Mouse (Mus musculus) embryo, embryonic 11 days (tissue): ENCODE measurements around the gene Plau.
A peak's percentile ranks its signal among the peaks of the same experiment; 100 is the strongest.

Experiments used
- DNase-seq: peaks from one replicate; pipeline ENCODE4 v3.0.0-alpha.2; 2015

Gene Plau

GRCm38 (mm10) chr14:20836171-20836904 is at the start of gene Plau:
Plau (plus strand) TSS chr14:20836660.
- peak; percentile 89 for DNase-seq

GRCm38 (mm10) chr14:20788151-20788550 is 48.3 kb upstream of the Plau start:
- DNase-seq = no peak

GRCm38 (mm10) chr14:20789593-20789992 is 46.9 kb upstream of the Plau start:
- DNase-seq = no peak

- no peak for DNase-seq
Observed at GRCm38 (mm10) chr14:20790445-20790844, 46.0 kb upstream of the Plau start.

- no peak for DNase-seq
Observed at GRCm38 (mm10) chr14:20790996-20791395, 45.5 kb upstream of the Plau start.

- no peak for DNase-seq
Observed at GRCm38 (mm10) chr14:20791511-20792242, 44.8 kb upstream of the Plau start.

GRCm38 (mm10) chr14:20792243-20792921 is 44.1 kb upstream of the Plau start:
- no peak for DNase-seq

GRCm38 (mm10) chr14:20792922-20793757 is 43.3 kb upstream of the Plau start:
- peak; percentile 83 for DNase-seq

GRCm38 (mm10) chr14:20793758-20794531 is 42.5 kb upstream of the Plau start, which contains the start of gene Camk2g:
Camk2g (minus strand) TSS chr14:20794088.
- DNase-seq = peak; percentile 92

- no peak for DNase-seq
Observed at GRCm38 (mm10) chr14:20794589-20794988, 41.9 kb upstream of the Plau start.

- DNase-seq = no peak
Observed at GRCm38 (mm10) chr14:20795423-20796152, 40.9 kb upstream of the Plau start.

GRCm38 (mm10) chr14:20796170-20796569 is 40.3 kb upstream of the Plau start:
- no peak for DNase-seq

GRCm38 (mm10) chr14:20796643-20797042 is 39.8 kb upstream of the Plau start:
- DNase-seq = peak; percentile 31

GRCm38 (mm10) chr14:20798300-20798699 is 38.2 kb upstream of the Plau start:
- DNase-seq = no peak

GRCm38 (mm10) chr14:20798761-20799160 is 37.7 kb upstream of the Plau start:
- DNase-seq = peak; percentile 87

- DNase-seq = no peak
Observed at GRCm38 (mm10) chr14:20802926-20803605, 33.4 kb upstream of the Plau start.

- DNase-seq = peak; percentile 85
Observed at GRCm38 (mm10) chr14:20803606-20803938, 32.9 kb upstream of the Plau start.

GRCm38 (mm10) chr14:20804481-20804880 is 32.0 kb upstream of the Plau start:
- DNase-seq = no peak

GRCm38 (mm10) chr14:20804964-20805672 is 31.3 kb upstream of the Plau start:
- DNase-seq = no peak
